Mouse (Mus musculus) Patski (cell line): ENCODE measurements at regions not wholly inside any gene's neighbourhood (a gene's known extent, or its start where the extent isn't known, plus 50 kb on each side); places are given as distances from the start of the nearest gene placed in this dataset.

Source experiments
- ATAC-seq: fragments of 100-300 bp; one replicate; pipeline ENCODE4 v1.8.0; 2021
- CTCF ChIA-PET: fragments of 350-600 bp; sonication (Branson Sonifier 250); formaldehyde crosslinking; loops from one replicate; lab custom pipeline; 2022; ENCODE audit warnings: inconsistent platforms; lab: Charles Lee
- POLR2A ChIA-PET: fragments of 350-600 bp; sonication (Branson Sonifier 250); formaldehyde crosslinking; loops from one replicate; lab custom pipeline; 2022; ENCODE audit warnings: antibody characterized with exemption, inconsistent platforms; lab: Charles Lee
- DNase-seq: peaks from one replicate; pipeline ENCODE4 v3.0.0-alpha.2; 2011; ENCODE audit warnings: low read depth, low spot score
- H3K27me3 ChIP-seq: fragments of 371-371 bp; one replicate; pipeline ENCODE4 v1.5.1; 2021
- CTCF ChIP-seq: fragments of 100-300 bp; IDR thresholded peaks from one replicate; pipeline ENCODE4 v1.5.1; 2021
- in situ Hi-C: fragments of 300-500 bp; cut with MboI; formaldehyde crosslinking; loops from 3 replicates; pipeline ENCODE4 v1.11.1; 2018; ENCODE audit warnings: low pct_unique_long_range_greater_than_20kb, mixed read lengths

DNA sequence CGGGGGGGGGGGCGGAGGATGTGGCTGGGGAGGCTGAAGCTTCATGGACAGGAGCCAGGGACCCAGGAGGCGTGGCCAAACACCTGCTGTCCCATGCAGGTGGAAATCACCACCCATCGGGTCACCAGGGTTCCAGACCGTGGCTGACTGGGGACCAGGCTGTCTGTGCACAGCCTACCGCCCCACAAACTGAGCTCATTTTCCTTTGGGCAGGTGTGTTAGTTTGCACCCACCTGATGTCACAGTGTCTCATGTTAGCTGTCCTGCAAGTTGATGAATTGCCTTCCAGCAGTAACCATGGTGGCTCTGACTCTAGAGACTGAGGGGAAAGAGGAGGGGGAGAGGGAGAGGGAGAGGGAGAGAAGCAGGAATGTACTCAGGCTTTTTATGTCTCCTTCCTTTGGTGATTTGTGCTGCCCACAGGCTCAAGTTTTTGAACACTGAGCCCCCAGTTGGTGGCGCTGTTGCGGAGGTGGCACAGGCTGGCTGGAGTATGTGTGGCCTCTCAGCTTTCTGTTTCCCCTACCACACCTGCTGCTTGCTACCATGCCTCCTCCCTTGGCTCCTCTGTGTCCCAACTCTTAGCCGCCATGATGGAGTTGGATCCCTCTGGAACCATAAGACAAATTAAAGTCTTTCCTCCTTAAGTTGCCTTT lies 107.8 kb upstream of the Man2a1 start:
- ChIA-PET CTCF (no interaction called here), POLR2A (no interaction called here)
- H3K27me3 ChIP-seq, result peaks cover 17% of the 10 kb centered on the region
- DNase-seq (no peak), ATAC-seq (no peak)
- in situ Hi-C loops, result no loop called here
- peak; percentile 45 for TF ChIP-seq CTCF

DNA sequence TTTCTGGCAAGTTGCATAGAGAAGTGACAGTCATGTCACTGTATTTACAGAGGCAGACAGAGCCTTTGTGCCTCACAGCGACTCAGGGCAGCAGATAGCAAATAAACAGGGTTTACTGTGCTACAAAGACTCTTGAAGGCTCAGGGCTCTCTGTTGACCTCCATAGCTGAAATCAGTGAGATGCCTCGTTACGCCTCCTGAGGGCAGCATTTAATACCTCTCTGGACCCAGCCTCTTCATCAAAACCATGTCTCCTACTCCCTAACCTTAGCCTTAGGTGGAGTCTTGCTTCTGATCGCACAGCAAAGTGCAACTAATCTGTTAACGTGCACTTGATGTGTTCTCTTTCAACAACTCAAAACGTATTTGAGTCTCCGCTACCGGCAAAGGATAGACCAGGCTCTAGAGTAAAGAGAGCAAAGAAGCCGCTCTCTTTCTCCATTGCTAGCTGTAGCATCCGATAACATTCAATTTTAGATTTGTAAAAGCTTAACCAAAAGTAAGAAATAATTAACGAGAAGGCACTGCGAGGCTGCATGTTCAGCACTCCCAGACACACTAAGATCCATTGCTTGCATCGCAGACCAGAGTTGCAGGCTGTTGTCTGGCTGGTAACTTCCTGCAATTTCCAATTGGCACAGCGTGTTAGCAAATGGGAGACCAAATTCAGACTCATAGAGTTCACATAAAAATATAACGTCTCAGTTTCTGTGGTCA lies 101.1 kb upstream of the Man2a1 start:
- H3K27me3 ChIP-seq, result peaks cover 49% of the 10 kb centered on the region
- CTCF ChIA-PET, result no interaction called here
- ATAC-seq (peak; percentile 74), DNase-seq (no peak)
- POLR2A ChIA-PET, result interaction anchor here (0.9 kb wide), 1 partner anchor 100 kb away, joined by 4 read pairs; no protein-coding TSS in a partner anchor
- in situ Hi-C loops, result no loop called here
- peak; percentile 65 for TF ChIP-seq CTCF

DNA sequence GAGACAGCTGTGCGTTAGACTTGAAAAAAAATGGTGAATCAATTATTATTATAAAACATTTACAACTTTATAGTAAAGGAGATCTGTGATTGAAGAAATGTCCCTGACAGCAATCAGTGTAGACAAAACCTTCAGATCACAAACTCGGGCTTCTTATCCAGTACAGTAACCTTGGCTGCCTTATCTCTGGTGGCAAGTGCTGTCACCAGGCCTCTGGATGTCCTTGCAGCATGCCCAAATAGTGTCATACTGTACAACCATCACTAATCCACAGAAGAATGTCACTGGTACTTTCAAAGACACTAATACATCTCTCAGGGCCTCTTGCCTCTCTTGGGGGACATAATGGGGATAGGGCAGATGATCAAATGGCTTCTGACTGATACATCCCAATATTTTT lies 98.2 kb upstream of the Man2a1 start:
- no peak for TF ChIP-seq CTCF
- peaks cover 53% of the 10 kb centered on the region for H3K27me3 ChIP-seq
- ChIA-PET POLR2A (no interaction called here), CTCF (no interaction called here)
- no peak for DNase-seq
- in situ Hi-C loops, result no loop called here
- ATAC-seq, result no peak

DNA sequence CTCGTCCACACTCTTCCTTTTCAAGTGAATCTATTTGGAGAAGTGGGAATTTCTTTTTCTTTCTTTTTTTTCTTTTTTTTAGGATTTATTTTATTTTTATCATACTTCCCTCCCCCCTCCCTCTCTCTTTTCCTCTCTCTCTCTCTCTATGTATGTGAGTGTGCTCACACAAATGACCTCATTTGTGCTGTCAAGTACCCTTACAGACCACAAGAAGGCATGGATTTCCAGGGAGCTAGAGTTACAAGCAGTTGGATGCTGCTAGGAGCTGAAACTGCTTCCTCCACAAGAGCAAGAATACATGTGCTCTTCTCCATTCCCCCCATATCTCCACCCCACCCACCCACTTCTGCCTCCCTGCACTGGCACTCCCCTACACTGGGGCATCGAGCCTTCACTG lies 94.6 kb upstream of the Man2a1 start:
- ChIA-PET CTCF (no interaction called here), POLR2A (interaction anchor here (0.6 kb wide), 2 partner anchors 405 to 1459 kb away, joined by 3 to 4 read pairs; no protein-coding TSS in a partner anchor)
- peaks cover 45% of the 10 kb centered on the region for H3K27me3 ChIP-seq
- in situ Hi-C loops, result no loop called here
- ATAC-seq (no peak), DNase-seq (no peak)
- TF ChIP-seq CTCF, result no peak

DNA sequence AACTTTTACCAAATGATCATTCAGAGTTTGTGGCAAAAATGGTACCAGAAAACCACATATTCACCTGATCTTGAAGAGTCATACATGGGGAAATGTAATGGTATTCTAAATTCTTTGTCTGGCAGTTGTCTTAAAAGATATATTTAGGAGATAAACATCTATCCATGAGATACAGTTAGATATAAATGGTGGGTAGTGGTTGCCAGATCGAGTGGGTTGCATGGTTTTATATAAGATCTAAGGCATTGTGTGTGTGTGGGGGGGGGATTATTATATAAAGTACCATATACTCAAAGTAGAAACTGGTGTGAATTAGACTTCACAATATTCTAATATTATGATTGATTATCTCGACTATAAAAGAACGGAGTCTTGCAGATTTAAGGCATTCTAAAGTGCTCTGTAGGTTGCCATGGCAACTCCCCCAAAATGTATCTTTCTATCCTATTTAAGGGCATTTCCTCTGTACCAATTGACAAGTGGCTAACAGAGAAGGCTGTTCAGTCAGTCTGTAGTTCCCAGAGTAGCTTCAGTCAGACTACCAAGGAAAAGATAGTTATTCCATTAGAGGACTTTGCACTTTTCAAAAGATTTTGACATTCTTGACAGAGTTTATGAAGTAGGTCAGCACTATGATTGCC lies 89.3 kb upstream of the Man2a1 start:
- TF ChIP-seq CTCF, result no peak
- in situ Hi-C loops, result no loop called here
- ChIA-PET CTCF (no interaction called here), POLR2A (no interaction called here)
- ATAC-seq, result no peak
- H3K27me3 ChIP-seq, result peaks cover 27% of the 10 kb centered on the region
- DNase-seq, result no peak

DNA sequence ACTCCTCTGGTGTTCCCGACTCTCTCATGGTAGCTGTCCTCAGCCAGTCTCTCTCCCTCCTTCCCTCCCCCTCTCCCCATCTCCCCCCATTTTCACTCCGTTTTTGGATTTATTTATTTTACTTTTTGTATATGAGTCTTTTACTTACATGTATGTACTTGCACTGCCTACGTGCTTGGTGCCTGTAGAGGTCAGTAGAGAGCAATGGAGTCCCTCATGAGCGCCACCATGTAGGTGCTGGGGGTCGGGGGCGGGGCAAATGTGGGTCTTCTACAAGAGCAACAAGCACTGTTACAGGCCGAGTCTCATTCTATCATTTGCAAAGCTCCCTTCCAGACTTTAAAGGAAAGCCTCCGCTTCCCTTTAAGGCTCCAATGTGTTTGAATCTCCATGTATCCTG lies 78.3 kb upstream of the Man2a1 start:
- CTCF ChIA-PET, result no interaction called here
- in situ Hi-C loops, result no loop called here
- DNase-seq, result peak; percentile 6
- peak; percentile 41 for TF ChIP-seq CTCF
- POLR2A ChIA-PET, result no interaction called here
- peaks cover 6% of the 10 kb centered on the region for H3K27me3 ChIP-seq
- no peak for ATAC-seq

DNA sequence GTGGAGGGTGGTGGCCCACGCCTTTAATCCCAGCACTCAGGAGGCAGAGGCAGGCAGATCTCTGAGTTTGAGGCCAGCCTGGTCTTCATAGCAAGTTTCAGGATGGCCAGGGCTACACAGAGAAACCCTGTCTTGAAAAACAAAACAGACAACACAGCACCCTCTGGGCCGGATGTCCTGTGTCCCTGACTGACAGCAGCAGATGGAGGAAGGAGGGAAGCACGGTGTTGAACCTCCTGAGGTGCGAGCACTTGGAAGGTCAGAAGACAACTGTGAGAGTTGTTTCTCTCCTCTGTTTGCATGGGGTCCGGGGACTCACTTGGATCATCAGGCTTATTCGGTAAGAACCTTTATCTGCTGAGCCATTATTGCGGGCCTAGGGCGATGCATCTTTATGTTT lies 76.6 kb upstream of the Man2a1 start:
- DNase-seq (no peak), ATAC-seq (no peak)
- POLR2A ChIA-PET, result interaction anchor here (0.6 kb wide), 2 partner anchors 37 to 297 kb away, joined by 4 to 6 read pairs; no protein-coding TSS in a partner anchor
- in situ Hi-C loops, result no loop called here
- CTCF ChIA-PET, result no interaction called here
- H3K27me3 ChIP-seq, result peaks cover 6% of the 10 kb centered on the region
- TF ChIP-seq CTCF, result no peak

DNA sequence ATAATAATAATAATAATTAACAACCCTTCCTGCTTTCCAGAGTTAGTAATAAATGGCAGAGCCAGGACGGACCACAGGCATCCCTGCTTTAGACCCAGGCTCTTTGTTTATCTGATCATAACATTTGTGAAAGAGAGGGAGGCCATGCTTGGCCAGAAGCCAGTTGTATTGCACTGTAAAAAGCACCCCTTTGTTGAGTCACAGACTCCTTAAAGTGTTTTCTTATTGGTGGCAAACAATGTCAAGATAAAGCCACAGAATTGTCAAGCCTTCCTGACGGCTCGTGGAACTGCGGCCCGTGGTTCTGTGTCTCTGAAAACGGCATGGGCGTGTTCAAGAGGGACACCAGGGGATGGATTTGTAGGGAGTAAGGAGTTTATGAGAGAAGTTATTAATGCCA lies 72.7 kb upstream of the Man2a1 start:
- ChIA-PET POLR2A (no interaction called here), CTCF (no interaction called here)
- in situ Hi-C loops, result no loop called here
- DNase-seq, result no peak
- no peak for ATAC-seq
- H3K27me3 ChIP-seq, result no peaks in the 10 kb centered on the region
- no peak for TF ChIP-seq CTCF

DNA sequence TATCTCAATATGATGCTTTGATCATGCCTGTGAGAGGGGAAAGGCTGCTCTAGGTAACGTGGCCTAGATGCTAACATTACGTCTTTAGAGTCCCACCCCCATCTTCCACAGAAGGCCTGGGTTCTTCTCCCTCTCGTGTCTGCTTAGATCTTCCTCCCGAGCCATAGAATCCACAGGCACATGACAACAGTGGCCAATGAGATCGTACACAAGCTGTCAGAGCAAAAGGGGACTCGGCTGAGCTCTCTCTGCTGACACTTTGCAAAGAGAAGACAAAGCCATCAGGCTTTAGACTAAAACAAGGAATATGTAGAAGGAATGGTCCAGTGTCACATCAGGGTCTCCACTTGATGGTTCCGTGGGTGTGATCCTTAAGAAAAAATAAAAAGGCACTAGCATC lies 72.1 kb upstream of the Man2a1 start:
- ATAC-seq, result no peak
- TF ChIP-seq CTCF, result no peak
- no peaks in the 10 kb centered on the region for H3K27me3 ChIP-seq
- ChIA-PET CTCF (no interaction called here), POLR2A (no interaction called here)
- in situ Hi-C loops, result no loop called here
- no peak for DNase-seq

DNA sequence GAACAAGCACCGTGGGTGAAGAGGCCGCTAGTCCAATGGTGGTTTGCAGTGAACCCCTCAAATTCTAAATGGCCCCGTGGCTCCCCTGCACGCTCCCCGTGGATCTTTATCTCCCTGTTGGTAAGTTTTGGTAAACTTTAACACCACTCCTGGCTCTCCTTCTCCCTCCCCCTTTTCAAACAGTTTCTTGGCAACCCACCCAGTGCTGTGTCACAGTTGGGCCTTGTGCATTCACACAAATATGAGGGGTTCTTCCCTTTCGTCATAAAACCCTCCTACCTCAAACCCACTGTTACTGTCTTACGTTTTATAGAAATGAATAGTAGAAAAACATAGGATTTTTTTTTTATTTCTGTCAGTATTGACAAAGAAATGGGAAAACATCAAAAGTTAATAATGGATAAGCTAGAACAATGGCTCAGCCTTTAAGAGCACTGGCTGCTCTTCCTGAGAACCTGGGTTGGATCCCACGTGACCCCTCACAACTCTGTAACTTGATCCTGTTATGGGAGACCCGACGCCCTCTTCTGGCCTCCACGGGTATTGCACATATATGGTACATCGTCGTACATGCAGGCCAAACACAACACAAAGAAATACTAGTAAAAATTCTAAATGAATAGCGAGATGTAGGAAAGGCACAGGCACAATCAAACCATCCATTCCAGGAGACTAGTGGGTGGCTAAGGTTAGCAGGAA lies 71.1 kb upstream of the Man2a1 start:
- peak; percentile 54 for TF ChIP-seq CTCF
- in situ Hi-C loops, result no loop called here
- H3K27me3 ChIP-seq, result no peaks in the 10 kb centered on the region
- ATAC-seq (no peak), DNase-seq (no peak)
- ChIA-PET POLR2A (no interaction called here), CTCF (interaction anchor here (1.2 kb wide), 1 partner anchor 13 kb away, joined by 3 read pairs; no protein-coding TSS in a partner anchor)
